Mouse (Mus musculus) hindbrain, embryonic 15.5 days (tissue): Measurements from ENCODE around the gene Clcn7. TPM values are rescaled to one million over a fixed set of nuclear protein-coding genes. Genes with fewer than 3 reads are reported as not detected.

Experiments used
- ATAC-seq: fragments of 200-750 bp; cut with Nextera tagmentation; 2 replicates; pipeline ENCODE4 v1.8.0; 2017; ENCODE audit warnings: low read depth, moderate number of reproducible peaks, moderate TSS enrichment; ENCODE audit not compliant: low FRiP score
- H3K27ac ChIP-seq: fragments of 300-500 bp; sonication (generic); replicated peaks from 2 replicates; pipeline ENCODE4 v1.5.1; 2015; ENCODE audit warnings: mild to moderate bottlenecking, inconsistent platforms
- H3K27me3 ChIP-seq: fragments of 300-500 bp; sonication (generic); 2 replicates; pipeline ENCODE4 v1.6.1; 2015; ENCODE audit warnings: control low read depth, inconsistent platforms
- H3K36me3 ChIP-seq: fragments of 300-500 bp; sonication (generic); 2 replicates; pipeline ENCODE4 v1.6.1; 2015; ENCODE audit warnings: control low read depth, inconsistent platforms
- H3K4me1 ChIP-seq: fragments of 300-500 bp; sonication (generic); replicated peaks from 2 replicates; pipeline ENCODE4 v1.6.1; 2015; ENCODE audit warnings: control low read depth, inconsistent platforms
- H3K4me2 ChIP-seq: fragments of 300-500 bp; sonication (generic); 2 replicates; pipeline ENCODE4 v1.6.1; 2015; ENCODE audit warnings: moderate library complexity, mild to moderate bottlenecking, inconsistent platforms
- H3K4me3 ChIP-seq: fragments of 300-500 bp; sonication (generic); 2 replicates; pipeline ENCODE4 v1.5.1; 2015; ENCODE audit warnings: mild to moderate bottlenecking, inconsistent platforms
- H3K9ac ChIP-seq: fragments of 300-500 bp; sonication (generic); 2 replicates; pipeline ENCODE4 v1.6.1; 2015; ENCODE audit warnings: inconsistent platforms
- H3K9me3 ChIP-seq: fragments of 300-500 bp; sonication (generic); 2 replicates; pipeline ENCODE4 v1.6.1; 2016; ENCODE audit warnings: control low read depth, inconsistent platforms
- WGBS: fragments of 180-500 bp; shearing (Covaris S2); methylation state at CpG from one replicate; pipeline ENCODE4 v1.1.7; 2015; 5-methylcytosine and 5-hydroxymethylcytosine counted together
- polyA plus RNA-seq: library from polyadenylated mRNA; unstranded; fragments of >200 nt; fragmentation: Nextera tagmentation; extraction: Ambion mirVana; gene quantifications from 2 replicates; pipeline ENCODE4 v1.2.1, GENCODE M21; 2015

Gene Clcn7
- polyA plus RNA-seq, 1 experiment from 2014 or later = 32.2 TPM

DNA sequence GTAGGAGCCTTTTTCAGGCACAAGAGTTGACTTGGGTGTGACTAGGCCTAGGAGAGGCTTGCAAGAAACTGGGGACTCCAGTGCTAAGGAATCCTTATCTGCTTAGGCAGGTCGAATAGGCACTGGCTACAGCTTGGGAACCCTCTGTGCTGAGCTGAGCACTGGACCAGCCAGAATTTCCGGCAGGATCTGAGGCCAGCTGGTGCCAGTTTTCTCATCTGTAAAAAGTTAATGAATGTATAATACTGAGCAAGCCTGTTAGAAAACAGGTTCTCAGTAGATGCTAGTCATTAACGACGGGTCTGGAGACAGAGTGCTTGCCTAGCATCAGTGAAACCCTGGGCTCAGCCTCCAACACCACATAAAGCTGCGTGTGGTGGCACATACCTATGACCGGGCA lies 2.4 kb downstream of the Clcn7 start:
- H3K9me3 ChIP-seq = no peaks in the 10 kb centered on the region
- H3K4me2 ChIP-seq = no peak overlapping the region
- H3K4me3 ChIP-seq = no peak overlapping the region
- peaks cover 5% of the 10 kb centered on the region; the same call in 1 of the 2 replicates for H3K36me3 ChIP-seq
- peaks cover 23% of the 10 kb centered on the region for H3K4me1 ChIP-seq
- no peak overlapping the region for H3K27ac ChIP-seq
- WGBS = 93% methylated on average over 6 of the region's 6 CpGs
- no peaks in the 10 kb centered on the region for H3K27me3 ChIP-seq
- no peak overlapping the region for H3K9ac ChIP-seq
- no peak for ATAC-seq

GRCm38 (mm10) chr17:25138803-25139202 lies 5.6 kb downstream of the Clcn7 start:
- H3K4me1 ChIP-seq = peaks cover 19% of the 10 kb centered on the region
- H3K27me3 ChIP-seq = no peaks in the 10 kb centered on the region
- WGBS = 93% methylated on average over 1 of the region's 1 CpGs
- no peak overlapping the region for H3K4me3 ChIP-seq
- no peaks in the 10 kb centered on the region for H3K9me3 ChIP-seq
- no peak overlapping the region for H3K9ac ChIP-seq
- no peak overlapping the region for H3K27ac ChIP-seq
- H3K36me3 ChIP-seq = peaks cover 5% of the 10 kb centered on the region; the same call in 1 of the 2 replicates
- no peak for ATAC-seq
- no peak overlapping the region for H3K4me2 ChIP-seq

- 72% methylated on average over 4 of the region's 4 CpGs for WGBS
Observed at GRCm38 (mm10) chr17:25139960-25140359, 6.8 kb downstream of the Clcn7 start.

GRCm38 (mm10) chr17:25162161-25162560 lies 29.0 kb downstream of the Clcn7 start, which contains the start of gene Ccdc154:
Ccdc154 (plus strand) TSS chr17:25162461.
- Histone ChIP-seq H3K4me1 (no peaks in the 10 kb centered on the region), H3K27me3 (no peaks in the 10 kb centered on the region), H3K9me3 (no peaks in the 10 kb centered on the region), H3K36me3 (peaks cover 26% of the 10 kb centered on the region), H3K4me2 (no peak within 1 kb of the TSS), H3K9ac (no peak within 1 kb of the TSS), H3K4me3 (no peak within 1 kb of the TSS), H3K27ac (no peak within 1 kb of the TSS)
- WGBS = 84% methylated on average over 1 of the region's 1 CpGs
- no peak for ATAC-seq

More at GRCm38 (mm10) chr17:25139960-25140359, 6.8 kb downstream of the Clcn7 start:
- H3K9ac ChIP-seq = no peak overlapping the region
- no peak for ATAC-seq
- H3K9me3 ChIP-seq = no peaks in the 10 kb centered on the region
- no peak overlapping the region for H3K4me2 ChIP-seq
- 0 out of 2 replicates have a peak, but pooled peaks cover 9% of the 10 kb centered on the region for H3K4me1 ChIP-seq
- no peak overlapping the region for H3K27ac ChIP-seq
- H3K4me3 ChIP-seq = no peak overlapping the region
- peaks cover 5% of the 10 kb centered on the region; the same call in 1 of the 2 replicates for H3K36me3 ChIP-seq
- no peaks in the 10 kb centered on the region for H3K27me3 ChIP-seq

- Histone ChIP-seq H3K36me3 (peaks cover 20% of the 10 kb centered on the region), H3K4me1 (no peaks in the 10 kb centered on the region), H3K9ac (no peak overlapping the region), H3K27me3 (no peaks in the 10 kb centered on the region), H3K9me3 (no peaks in the 10 kb centered on the region), H3K27ac (no peak overlapping the region), H3K4me3 (no peak overlapping the region), H3K4me2 (no peak overlapping the region)
- WGBS = 82% methylated on average over 7 of the region's 7 CpGs
- no peak for ATAC-seq
Observed at GRCm38 (mm10) chr17:25163387-25163786, 30.2 kb downstream of the Clcn7 start.

DNA sequence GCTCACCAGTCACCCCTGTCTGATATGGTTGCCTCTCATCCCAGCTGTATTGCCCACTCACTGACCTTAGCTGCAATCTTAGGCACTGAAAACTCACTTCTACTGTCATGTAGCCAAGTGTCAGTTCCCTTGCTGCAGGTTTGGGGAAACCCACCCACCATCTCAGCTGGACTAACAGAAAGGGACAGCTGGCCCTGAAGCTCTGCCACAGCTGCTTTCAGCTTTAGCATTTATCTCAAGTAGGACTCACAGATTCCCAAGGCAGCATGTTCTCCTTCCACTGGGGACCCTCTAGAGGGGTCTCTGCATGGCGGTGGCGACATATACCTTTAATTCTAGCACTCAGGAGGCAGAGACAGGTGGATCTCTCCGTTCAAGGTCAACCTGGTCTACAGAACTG lies 31.6 kb downstream of the Clcn7 start:
- Histone ChIP-seq H3K27me3 (no peaks in the 10 kb centered on the region), H3K4me1 (no peaks in the 10 kb centered on the region), H3K4me3 (no peak overlapping the region), H3K4me2 (no peak overlapping the region), H3K9me3 (no peaks in the 10 kb centered on the region), H3K36me3 (peaks cover 12% of the 10 kb centered on the region; the same call in 1 of the 2 replicates), H3K27ac (no peak overlapping the region), H3K9ac (no peak overlapping the region)
- 88% methylated on average over 3 of the region's 3 CpGs for WGBS
- ATAC-seq = no peak

DNA sequence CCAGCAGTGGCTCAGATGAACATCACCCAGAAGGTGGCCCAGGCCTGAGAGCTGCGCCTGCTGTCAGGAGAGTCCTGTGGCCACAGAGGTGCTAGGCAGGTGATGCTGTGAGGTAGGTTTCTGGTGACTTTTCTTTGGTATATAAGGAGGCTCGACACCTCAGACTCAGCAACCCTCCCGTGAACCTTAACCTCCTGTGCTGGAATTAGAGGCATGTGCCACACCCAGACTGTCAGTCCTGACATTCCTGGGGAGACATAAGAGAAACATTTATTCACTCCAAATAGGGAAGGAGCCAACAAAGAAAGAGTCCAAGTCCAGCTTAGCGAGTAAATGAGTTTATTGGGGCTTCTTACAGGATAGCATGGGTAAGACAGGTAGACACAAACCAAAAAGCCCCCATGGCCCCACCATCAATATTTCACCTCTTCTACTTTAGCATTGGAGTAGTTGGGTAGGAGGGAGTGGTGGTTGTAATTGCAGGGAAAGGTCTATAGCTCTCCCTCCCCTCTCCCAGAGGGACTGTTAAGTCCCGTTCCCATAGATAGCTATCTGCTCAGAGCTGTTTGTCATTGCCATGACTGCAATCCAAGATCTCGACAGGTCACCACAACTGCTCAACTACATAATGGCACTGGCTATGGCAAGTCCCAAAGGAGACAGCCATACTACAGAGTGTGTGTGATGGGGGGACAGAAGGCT lies 32.9 kb downstream of the Clcn7 start:
- Histone ChIP-seq H3K9me3 (no peaks in the 10 kb centered on the region), H3K27me3 (no peaks in the 10 kb centered on the region), H3K9ac (no peak overlapping the region), H3K36me3 (no peaks in the 10 kb centered on the region), H3K4me2 (no peak overlapping the region), H3K27ac (no peak overlapping the region), H3K4me1 (no peaks in the 10 kb centered on the region), H3K4me3 (no peak overlapping the region)
- 64% methylated on average over 6 of the region's 6 CpGs for WGBS
- ATAC-seq = no peak

DNA sequence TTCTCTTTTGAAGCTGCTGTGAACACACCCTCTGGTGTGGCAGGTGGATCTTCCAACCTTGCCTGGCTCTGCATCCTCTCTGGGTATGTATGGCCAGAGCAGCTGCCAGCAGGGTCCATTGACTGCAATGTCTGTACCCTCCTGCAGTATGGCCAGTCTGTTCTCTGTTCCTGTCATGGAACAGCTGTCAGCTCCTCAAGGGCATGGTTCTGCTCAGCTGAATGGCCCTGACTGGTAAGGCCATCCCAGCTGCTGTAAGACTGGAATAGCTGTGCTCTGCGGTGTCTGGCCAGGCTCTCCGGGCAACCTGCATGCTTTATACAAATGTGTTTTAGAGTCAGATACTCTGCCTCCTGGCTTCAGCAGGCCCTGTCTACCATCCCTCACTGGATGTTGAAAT lies 36.5 kb downstream of the Clcn7 start:
- Histone ChIP-seq H3K4me1 (no peaks in the 10 kb centered on the region), H3K9ac (no peak overlapping the region), H3K36me3 (no peaks in the 10 kb centered on the region), H3K27ac (no peak overlapping the region), H3K27me3 (no peaks in the 10 kb centered on the region), H3K4me2 (no peak overlapping the region), H3K4me3 (no peak overlapping the region), H3K9me3 (no peaks in the 10 kb centered on the region)
- 95% methylated on average over 2 of the region's 2 CpGs for WGBS
- ATAC-seq = no peak

- WGBS = 90% methylated on average over 3 of the region's 3 CpGs
- Histone ChIP-seq H3K9ac (no peak overlapping the region), H3K27ac (no peak overlapping the region), H3K9me3 (no peaks in the 10 kb centered on the region), H3K4me1 (no peaks in the 10 kb centered on the region), H3K4me3 (no peak overlapping the region), H3K4me2 (no peak overlapping the region), H3K27me3 (no peaks in the 10 kb centered on the region), H3K36me3 (no peaks in the 10 kb centered on the region)
- ATAC-seq = no peak
Observed at GRCm38 (mm10) chr17:25172558-25172957, 39.4 kb downstream of the Clcn7 start.

DNA sequence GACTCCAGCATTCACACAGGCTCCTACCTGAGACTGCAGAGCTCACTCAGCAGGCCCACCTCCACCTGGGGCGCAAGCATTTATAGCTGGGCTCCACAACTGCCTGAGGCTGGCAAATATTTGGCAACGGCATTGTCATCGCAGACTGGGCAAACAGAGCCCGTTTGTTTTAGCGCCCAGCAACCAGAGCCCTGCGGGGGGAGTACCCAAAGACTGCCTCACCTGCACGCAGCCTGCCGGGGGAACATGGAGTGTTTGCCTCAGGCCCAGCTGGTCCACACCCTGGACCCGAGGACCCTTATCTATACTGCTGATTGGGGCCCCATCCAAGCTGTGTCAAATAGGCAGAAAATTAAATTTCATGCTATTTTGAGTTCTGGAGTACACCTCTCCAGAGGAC lies 42.2 kb downstream of the Clcn7 start, which contains the start of gene Gm38655:
Gene Gm38655, minus strand, starts transcription at position 61 of the 400 bp plus-strand sequence.
- no peak for ATAC-seq
- Histone ChIP-seq H3K27ac (no peak within 1 kb of the TSS), H3K4me1 (no peaks in the 10 kb centered on the region), H3K36me3 (no peaks in the 10 kb centered on the region), H3K4me3 (no peak within 1 kb of the TSS), H3K4me2 (no peak within 1 kb of the TSS), H3K9me3 (no peaks in the 10 kb centered on the region), H3K9ac (no peak within 1 kb of the TSS), H3K27me3 (no peaks in the 10 kb centered on the region)
- 66% methylated on average over 9 of the region's 9 CpGs for WGBS

DNA sequence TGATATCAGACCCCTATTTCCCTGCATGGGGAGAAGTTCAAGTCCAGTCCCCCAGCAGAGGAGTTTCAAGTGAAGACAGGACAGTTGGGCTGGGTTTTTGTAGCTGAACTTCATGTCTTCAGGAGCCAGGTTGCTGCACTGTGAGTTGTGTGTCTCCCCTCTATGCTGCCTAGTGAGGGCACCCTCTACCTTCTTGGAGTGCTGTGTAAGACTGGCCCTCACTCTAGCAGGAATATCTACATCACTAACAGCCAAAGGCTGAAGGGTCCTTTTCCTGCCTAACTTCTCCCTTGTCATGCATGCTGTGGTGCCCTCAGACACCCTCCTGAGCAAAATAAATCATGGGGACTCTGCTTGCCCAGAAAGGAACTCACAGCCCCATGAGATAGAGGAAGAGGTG lies 50.0 kb downstream of the Clcn7 start:
- peak overlapping the region; percentile 91; the same call in 1 of the 2 replicates for H3K27ac ChIP-seq

GRCm38 (mm10) chr17:25184129-25184691 lies 51.0 kb downstream of the Clcn7 start, which contains the start of gene BC003965:
BC003965 (plus strand) TSS chr17:25184554.
- peak within 1 kb of the TSS; percentile 91 for H3K27ac ChIP-seq
- H3K4me1 ChIP-seq = peaks cover 32% of the 10 kb centered on the region
- H3K27me3 ChIP-seq = no peaks in the 10 kb centered on the region
- H3K4me3 ChIP-seq = peak within 1 kb of the TSS; percentile 75
- peak within 1 kb of the TSS; percentile 89 for H3K9ac ChIP-seq
- H3K4me2 ChIP-seq = peak within 1 kb of the TSS; percentile 95
- no peaks in the 10 kb centered on the region for H3K36me3 ChIP-seq
- WGBS = under 1% methylated on average over 50 of the region's 50 CpGs
- no peaks in the 10 kb centered on the region for H3K9me3 ChIP-seq
- ATAC-seq = peak; percentile 88

More for the DNA sequence above, 50.0 kb downstream of the Clcn7 start:
- peak overlapping the region; percentile 95 for H3K4me2 ChIP-seq
- H3K9ac ChIP-seq = no peak overlapping the region
- H3K27me3 ChIP-seq = no peaks in the 10 kb centered on the region
- H3K36me3 ChIP-seq = no peaks in the 10 kb centered on the region
- no peaks in the 10 kb centered on the region for H3K9me3 ChIP-seq
- ATAC-seq = no peak
- H3K4me3 ChIP-seq = peak overlapping the region; percentile 75; the same call in 1 of the 2 replicates
- peaks cover 29% of the 10 kb centered on the region for H3K4me1 ChIP-seq
